Mouse (Mus musculus) Patski (cell line): ENCODE data around the gene Notum. TPM values are rescaled to one million over a fixed set of nuclear protein-coding genes. Genes with fewer than 3 reads are reported as not detected.
"Not testable (repeated sequence)": the region's sequence is repeated elsewhere in the genome, so short reads cannot be mapped to it uniquely, and the experiment has no call there.

Experiments used
- ATAC-seq: fragments of 100-300 bp; one replicate; pipeline ENCODE4 v1.8.0; 2021
- CTCF ChIA-PET: fragments of 350-600 bp; sonication (Branson Sonifier 250); formaldehyde crosslinking; loops from one replicate; lab custom pipeline; 2022; ENCODE audit warnings: inconsistent platforms; lab: Charles Lee
- POLR2A ChIA-PET: fragments of 350-600 bp; sonication (Branson Sonifier 250); formaldehyde crosslinking; loops from one replicate; lab custom pipeline; 2022; ENCODE audit warnings: antibody characterized with exemption, inconsistent platforms; lab: Charles Lee
- DNase-seq: peaks from one replicate; pipeline ENCODE4 v3.0.0-alpha.2; 2011; ENCODE audit warnings: low read depth, low spot score
- H3K27me3 ChIP-seq: fragments of 371-371 bp; one replicate; pipeline ENCODE4 v1.5.1; 2021
- CTCF ChIP-seq: fragments of 100-300 bp; IDR thresholded peaks from one replicate; pipeline ENCODE4 v1.5.1; 2021
- in situ Hi-C: fragments of 300-500 bp; cut with MboI; formaldehyde crosslinking; loops from 3 replicates; pipeline ENCODE4 v1.11.1; 2018; ENCODE audit warnings: low pct_unique_long_range_greater_than_20kb, mixed read lengths
- polyA plus RNA-seq: library from polyadenylated mRNA; unstranded; gene quantifications from one replicate; pipeline ENCODE4 v1.2.3, GENCODE M21; 2021

Gene Notum
- polyA plus RNA-seq, 1 experiment from 2014 or later = 0.21 TPM

GRCm38 (mm10) chr11:120676951-120677350, 16.0 kb upstream of the Notum start:
- ChIA-PET CTCF (interaction anchor here (0.7 to 1.0 kb wide), 3 partner anchors 13 to 22 kb away, joined by 3 read pairs; no protein-coding TSS in a partner anchor), POLR2A (interaction anchor here (0.6 to 0.9 kb wide), 2 partner anchors 18 to 105 kb away, joined by 4 read pairs; no protein-coding TSS in a partner anchor)
- no peaks in the 10 kb centered on the region for H3K27me3 ChIP-seq
- in situ Hi-C loops = no loop called here
- TF ChIP-seq CTCF = no peak
- DNase-seq = no peak
- no peak for ATAC-seq

GRCm38 (mm10) chr11:120675875-120676274, 14.9 kb upstream of the Notum start:
- H3K27me3 ChIP-seq, POLR2A ChIA-PET, in situ Hi-C loops, ATAC-seq, DNase-seq: not testable (repeated sequence)
- CTCF ChIA-PET = interaction anchor here (1.0 kb wide), 1 partner anchor 16 kb away, joined by 3 read pairs; no protein-coding TSS in a partner anchor

- no peak for TF ChIP-seq CTCF
- ChIA-PET CTCF (interaction anchor here (1.3 to 1.5 kb wide), 2 partner anchors 23 to 126 kb away, joined by 3 to 4 read pairs; no protein-coding TSS in a partner anchor), POLR2A (interaction anchor here (1.1 to 2.3 kb wide), 3 partner anchors 12 to 44 kb away, joined by 3 to 12 read pairs (median 4); no protein-coding TSS in a partner anchor)
- ATAC-seq (no peak), DNase-seq (no peak)
- peaks cover 4% of the 10 kb centered on the region for H3K27me3 ChIP-seq
- in situ Hi-C loops = no loop called here
Measured at GRCm38 (mm10) chr11:120673594-120674122, 12.7 kb upstream of the Notum start.

- ChIA-PET POLR2A (interaction anchor here (1.3 to 2.3 kb wide), 2 partner anchors 26 to 84 kb away, joined by 3 to 12 read pairs; no protein-coding TSS in a partner anchor), CTCF (interaction anchor here (1.5 kb wide), 1 partner anchor 24 kb away, joined by 4 read pairs; no protein-coding TSS in a partner anchor)
- TF ChIP-seq CTCF = no peak
- DNase-seq = no peak
- in situ Hi-C loops = no loop called here
- ATAC-seq = peak; percentile 81
- H3K27me3 ChIP-seq = peaks cover 8% of the 10 kb centered on the region
Measured at GRCm38 (mm10) chr11:120672687-120673593, 12.0 kb upstream of the Notum start, which contains the start of gene Aspscr1. Aspscr1 (plus strand) TSS chr11:120672973.

GRCm38 (mm10) chr11:120666617-120667016, 5.6 kb upstream of the Notum start:
- in situ Hi-C loops = no loop called here
- H3K27me3 ChIP-seq = peaks cover 46% of the 10 kb centered on the region
- CTCF ChIA-PET = interaction anchor here (1.4 to 1.7 kb wide), 3 partner anchors 11 to 45 kb away, joined by 3 to 7 read pairs (median 4); no protein-coding TSS in a partner anchor
- ATAC-seq (no peak), DNase-seq (no peak)
- no peak for TF ChIP-seq CTCF
- POLR2A ChIA-PET = no interaction called here

- in situ Hi-C loops = no loop called here
- ChIA-PET CTCF (interaction anchor here (1.3 to 1.7 kb wide), 5 partner anchors 12 to 46 kb away, joined by 3 to 7 read pairs (median 3); no protein-coding TSS in a partner anchor), POLR2A (no interaction called here)
- DNase-seq (no peak), ATAC-seq (no peak)
- H3K27me3 ChIP-seq = peaks cover 55% of the 10 kb centered on the region
- no peak for TF ChIP-seq CTCF
Measured at GRCm38 (mm10) chr11:120665406-120665805, 4.4 kb upstream of the Notum start.

GRCm38 (mm10) chr11:120663714-120664113, 2.7 kb upstream of the Notum start:
- POLR2A ChIA-PET = no interaction called here
- no peak for TF ChIP-seq CTCF
- CTCF ChIA-PET = no interaction called here
- DNase-seq = no peak
- ATAC-seq = no peak
- peaks cover 66% of the 10 kb centered on the region for H3K27me3 ChIP-seq
- in situ Hi-C loops = no loop called here

- DNase-seq (peak; percentile 62), ATAC-seq (no peak)
- POLR2A ChIA-PET = no interaction called here
- in situ Hi-C loops = no loop called here
- CTCF ChIA-PET = interaction anchor here (1.0 to 1.5 kb wide), 2 partner anchors 38 to 51 kb away, joined by 3 to 4 read pairs; partner anchors contain the start of genes Cenpx and Lrrc45
- TF ChIP-seq CTCF = no peak
- H3K27me3 ChIP-seq = peaks cover 66% of the 10 kb centered on the region
Measured at GRCm38 (mm10) chr11:120662759-120663158, 1.8 kb upstream of the Notum start.

GRCm38 (mm10) chr11:120660301-120661075, 487 bp downstream of the Notum start:
- ATAC-seq = peak; percentile 19
- in situ Hi-C loops = no loop called here
- H3K27me3 ChIP-seq = peaks cover 66% of the 10 kb centered on the region
- POLR2A ChIA-PET = interaction anchor here (1.0 to 1.4 kb wide), 2 partner anchors 17 to 37 kb away, joined by 3 to 4 read pairs; partner anchors contain the start of gene Pycr1
- CTCF ChIA-PET = interaction anchor here (1.5 to 1.8 kb wide), 3 partner anchors 15 to 53 kb away, joined by 4 to 7 read pairs (median 4); partner anchors contain the start of genes Cenpx and Lrrc45
- TF ChIP-seq CTCF = no peak
- no peak for DNase-seq
